Mouse (Mus musculus): ENCODE measurements around the gene Pum3.
A peak's percentile ranks its signal among the peaks of the same experiment; 100 is the strongest.
"Not testable (repeated sequence)": the region's sequence is repeated elsewhere in the genome, so short reads cannot be mapped to it uniquely, and the experiment has no call there.

Pum3 gene

GRCm38 (mm10) chr19:27394341-27394990 is 35.2 kb downstream of the Pum3 start:
- no peak for DNase-seq (ENCODE audit: low spot score in 2 of 2)

- no peak for DNase-seq (ENCODE audit: low spot score in 2 of 2)
Measured at GRCm38 (mm10) chr19:27392431-27392830, 37.2 kb downstream of the Pum3 start.

GRCm38 (mm10) chr19:27391344-27391743 is 38.3 kb downstream of the Pum3 start:
- DNase-seq (ENCODE audit: low spot score in 2 of 2), result peak in 1 of 2 experiments; percentile 16

DNA sequence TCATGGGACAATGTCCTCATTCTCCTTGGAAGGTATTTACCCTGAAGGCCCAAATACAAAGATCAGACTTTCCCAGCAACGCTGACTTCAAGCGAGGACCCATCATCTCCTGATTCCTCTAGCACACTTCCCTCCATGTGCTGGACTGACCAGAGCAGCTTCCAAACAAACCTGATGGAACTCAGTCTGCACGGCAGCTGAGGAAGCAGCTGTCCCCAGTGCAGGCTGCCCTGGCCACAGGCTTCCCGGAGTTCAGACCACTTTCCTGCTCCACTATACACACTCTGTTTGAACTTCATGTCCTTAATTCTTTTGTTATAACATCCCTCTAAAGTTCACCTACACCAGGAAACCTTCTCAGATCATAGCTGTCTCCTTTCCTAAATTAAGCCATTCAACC is 40.1 kb downstream of the Pum3 start:
- not testable (repeated sequence) for DNase-seq (ENCODE audit: low spot score in 2 of 2)

DNA sequence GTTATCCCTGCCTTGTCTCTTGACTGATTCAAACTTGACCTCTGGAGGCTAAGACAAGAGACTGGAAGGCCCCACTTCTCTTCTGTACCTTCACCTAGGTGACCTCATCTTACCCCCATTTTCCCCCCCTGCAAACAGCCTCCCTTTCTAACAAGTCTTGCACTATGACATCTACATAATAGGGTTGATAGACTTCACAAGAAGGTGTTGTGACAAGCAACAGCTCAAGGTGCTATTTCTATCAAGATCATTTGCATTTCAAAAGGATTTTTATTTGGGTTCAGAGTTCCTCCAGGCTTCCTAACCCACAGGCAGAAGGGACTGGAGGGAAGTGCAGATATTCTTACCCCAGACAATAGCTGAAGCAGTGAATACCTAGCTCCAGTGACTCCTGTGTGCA is 44.3 kb downstream of the Pum3 start:
- no peak for DNase-seq (ENCODE audit: low spot score in 2 of 2)

GRCm38 (mm10) chr19:27383266-27383665 is 46.4 kb downstream of the Pum3 start:
- no peak for DNase-seq (ENCODE audit: low spot score in 2 of 2)

- DNase-seq (ENCODE audit: low spot score in 2 of 2), result no peak
Measured at GRCm38 (mm10) chr19:27382131-27382530, 47.5 kb downstream of the Pum3 start.

- no peak for DNase-seq (ENCODE audit: low spot score in 2 of 2)
Measured at GRCm38 (mm10) chr19:27379712-27380401, 49.8 kb downstream of the Pum3 start.

- DNase-seq (ENCODE audit: low spot score in 2 of 2), result no peak
Measured at GRCm38 (mm10) chr19:27370784-27371183, 58.8 kb downstream of the Pum3 start.

GRCm38 (mm10) chr19:27370174-27370573 is 59.5 kb downstream of the Pum3 start:
- DNase-seq (ENCODE audit: low spot score in 2 of 2), result no peak

GRCm38 (mm10) chr19:27369461-27370135 is 60.0 kb downstream of the Pum3 start:
- no peak for DNase-seq (ENCODE audit: low spot score in 2 of 2)

- no peak for DNase-seq (ENCODE audit: low spot score in 2 of 2)
Measured at GRCm38 (mm10) chr19:27366113-27366746, 63.4 kb downstream of the Pum3 start.

GRCm38 (mm10) chr19:27364521-27364931 is 65.1 kb downstream of the Pum3 start:
- DNase-seq (ENCODE audit: low spot score in 2 of 2), result no peak

DNA sequence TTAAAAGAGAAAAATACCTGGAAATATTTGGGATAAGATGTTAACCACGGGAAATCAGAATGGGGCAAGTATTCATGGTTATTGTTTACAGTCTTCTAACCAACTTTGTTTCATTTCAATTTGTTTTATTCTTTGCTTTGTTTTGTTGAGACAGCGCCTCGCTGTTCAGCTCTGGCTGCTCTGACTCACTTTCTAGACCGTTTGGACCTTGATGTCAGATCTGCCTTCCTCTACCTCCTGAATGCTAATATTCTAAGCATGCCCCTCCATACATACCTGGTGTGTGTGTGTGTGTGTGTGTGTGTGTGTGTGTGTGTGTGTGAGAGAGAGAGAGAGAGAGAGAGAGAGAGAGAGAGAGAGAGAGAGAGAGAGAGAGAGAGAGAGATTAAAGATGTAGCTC is 65.7 kb downstream of the Pum3 start:
- no peak for DNase-seq (ENCODE audit: low spot score in 2 of 2)

- DNase-seq (ENCODE audit: low spot score in 2 of 2), result no peak
Measured at GRCm38 (mm10) chr19:27360381-27360780, 69.2 kb downstream of the Pum3 start.

DNA sequence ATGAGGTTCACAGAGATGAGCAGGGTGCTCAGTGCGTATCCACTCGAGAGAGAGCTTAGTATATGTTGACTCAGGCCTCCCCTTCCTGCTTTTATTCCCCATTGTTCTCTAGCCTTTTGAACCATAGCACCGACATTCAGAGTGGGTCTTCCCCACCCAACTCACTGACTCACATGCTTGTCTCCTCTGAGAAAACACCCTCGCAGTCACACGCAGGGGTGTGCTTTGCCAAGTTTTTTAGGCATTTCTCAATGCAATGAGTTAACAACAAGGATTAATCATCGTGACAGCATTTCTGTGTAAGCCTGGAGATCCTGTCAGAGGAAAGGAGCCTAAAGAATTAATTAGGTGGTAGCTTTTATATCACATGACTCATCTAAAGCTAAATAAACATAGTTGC is 77.9 kb downstream of the Pum3 start:
- peak; percentile 58 to 61 for DNase-seq (ENCODE audit: low spot score in 2 of 2)

- no peak for DNase-seq (ENCODE audit: low spot score in 2 of 2)
Measured at GRCm38 (mm10) chr19:27346501-27346900, 83.1 kb downstream of the Pum3 start.

Data from right cerebral cortex, adult 2 months (tissue).